Mouse (Mus musculus): ENCODE data around the gene Radil. TPM values are rescaled to one million over a fixed set of nuclear protein-coding genes. Genes with fewer than 3 reads are reported as not detected.

The Radil gene
- total RNA-seq, 2 experiments from 2014 or later: 13.4 to 15.7 TPM

DNA sequence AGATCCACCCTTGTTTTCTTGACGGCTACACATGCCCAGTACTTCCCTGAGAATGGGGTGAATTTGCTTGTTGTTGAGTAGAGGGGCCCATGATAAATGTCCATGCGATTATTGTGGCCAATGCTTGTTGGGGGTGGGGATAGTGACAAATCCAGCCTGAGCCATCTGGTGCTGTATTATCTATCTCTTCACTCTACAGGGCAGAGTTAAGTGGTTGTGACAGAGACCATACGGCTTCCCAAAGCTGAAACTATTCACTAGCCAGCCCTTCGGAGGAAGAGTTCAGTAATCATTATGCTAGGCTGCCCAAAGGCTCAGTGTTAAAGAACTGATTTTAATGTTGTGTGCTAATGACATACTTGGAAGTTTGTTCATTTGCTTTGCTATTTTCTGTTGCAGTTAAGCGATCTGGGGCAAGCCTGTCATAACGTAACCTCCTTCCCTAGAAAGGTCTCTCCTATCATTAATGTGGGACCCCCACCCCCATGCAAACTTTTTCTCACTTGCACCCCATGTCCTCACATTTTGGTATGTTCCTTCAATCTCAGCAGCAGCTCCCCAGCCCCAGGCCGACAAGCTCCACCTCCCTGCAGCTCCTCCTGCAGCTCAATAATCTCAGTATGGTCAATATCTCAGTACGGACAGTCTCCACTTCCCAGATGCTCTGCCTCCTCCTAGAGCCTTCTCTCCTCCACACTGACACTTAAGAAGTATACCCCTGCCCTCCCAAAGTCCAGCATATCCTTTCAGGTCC lies 26.0 kb downstream of the Radil start:
- no peak overlapping the region for H3K27ac ChIP-seq

GRCm38 (mm10) chr5:142521195-142521866 lies 29.6 kb downstream of the Radil start:
- no peak for DNase-seq (ENCODE audit: low spot score in 2 of 2)
- Histone ChIP-seq H3K4me3 (no peak overlapping the region), H3K27ac (no peak overlapping the region)
- no peak for TF ChIP-seq CTCF (conservative IDR thresholded peaks at IDR 0.05)

More for the DNA sequence above, 26.0 kb downstream of the Radil start:
- no peak for DNase-seq (ENCODE audit: low spot score in 2 of 2)
- no peak overlapping the region for H3K4me3 ChIP-seq
- TF ChIP-seq CTCF (conservative IDR thresholded peaks at IDR 0.05): no peak

- DNase-seq (ENCODE audit: low spot score in 2 of 2): no peak
- TF ChIP-seq CTCF (conservative IDR thresholded peaks at IDR 0.05): no peak
- Histone ChIP-seq H3K27ac (no peak overlapping the region), H3K4me3 (no peak overlapping the region)
Measured at GRCm38 (mm10) chr5:142520360-142520759, 30.5 kb downstream of the Radil start.

DNA sequence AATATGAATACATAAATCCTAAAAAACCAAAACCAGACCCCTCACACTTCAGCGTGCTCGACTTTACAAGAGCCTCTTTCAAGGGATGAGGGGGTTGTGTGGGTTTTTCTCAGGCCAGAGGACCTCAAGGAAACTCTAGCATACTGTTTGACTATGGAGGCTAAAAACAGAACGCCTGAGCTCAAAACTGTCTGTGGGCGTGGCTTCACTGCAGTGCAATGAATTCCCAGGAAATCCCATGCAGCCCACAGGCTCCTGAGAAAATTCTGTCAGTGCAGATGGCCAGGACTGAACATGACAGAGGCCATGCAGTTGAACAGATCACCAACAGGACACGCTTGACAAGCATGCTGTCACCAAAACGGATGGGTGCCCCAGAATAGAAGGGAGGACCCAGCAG lies 31.9 kb downstream of the Radil start:
- no peak for TF ChIP-seq CTCF (conservative IDR thresholded peaks at IDR 0.05)
- no peak for DNase-seq (ENCODE audit: low spot score in 2 of 2)

GRCm38 (mm10) chr5:142512112-142512511 lies 38.8 kb downstream of the Radil start:
- TF ChIP-seq CTCF (conservative IDR thresholded peaks at IDR 0.05): no peak
- no peak overlapping the region for H3K4me3 ChIP-seq
- H3K27ac ChIP-seq: no peak overlapping the region
- DNase-seq (ENCODE audit: low spot score in 2 of 2): no peak

More for the DNA sequence above, 31.9 kb downstream of the Radil start:
- Histone ChIP-seq H3K4me3 (no peak overlapping the region), H3K27ac (no peak overlapping the region)

- TF ChIP-seq CTCF (conservative IDR thresholded peaks at IDR 0.05): no peak
- no peak for DNase-seq (ENCODE audit: low spot score in 2 of 2)
- Histone ChIP-seq H3K27ac (no peak overlapping the region), H3K4me3 (no peak overlapping the region)
Measured at GRCm38 (mm10) chr5:142510061-142510414, 40.9 kb downstream of the Radil start.

GRCm38 (mm10) chr5:142509141-142510060 lies 41.5 kb downstream of the Radil start:
- Histone ChIP-seq H3K4me3 (0 out of 2 replicates have a peak overlapping the region, but pooled peaks have one; percentile 3), H3K27ac (0 out of 2 replicates have a peak overlapping the region, but pooled peaks have one; percentile 10)
- no peak for TF ChIP-seq CTCF (conservative IDR thresholded peaks at IDR 0.05)
- no peak for DNase-seq (ENCODE audit: low spot score in 2 of 2)

GRCm38 (mm10) chr5:142505695-142506423 lies 45.0 kb downstream of the Radil start:
- TF ChIP-seq CTCF (conservative IDR thresholded peaks at IDR 0.05): peak; percentile 51
- Histone ChIP-seq H3K27ac (no peak overlapping the region), H3K4me3 (no peak overlapping the region)
- DNase-seq (ENCODE audit: low spot score in 2 of 2): no peak

- Histone ChIP-seq H3K4me3 (no peak overlapping the region), H3K27ac (no peak overlapping the region)
- no peak for TF ChIP-seq CTCF (conservative IDR thresholded peaks at IDR 0.05)
- no peak for DNase-seq (ENCODE audit: low spot score in 2 of 2)
Measured at GRCm38 (mm10) chr5:142504175-142504574, 46.7 kb downstream of the Radil start.

DNA sequence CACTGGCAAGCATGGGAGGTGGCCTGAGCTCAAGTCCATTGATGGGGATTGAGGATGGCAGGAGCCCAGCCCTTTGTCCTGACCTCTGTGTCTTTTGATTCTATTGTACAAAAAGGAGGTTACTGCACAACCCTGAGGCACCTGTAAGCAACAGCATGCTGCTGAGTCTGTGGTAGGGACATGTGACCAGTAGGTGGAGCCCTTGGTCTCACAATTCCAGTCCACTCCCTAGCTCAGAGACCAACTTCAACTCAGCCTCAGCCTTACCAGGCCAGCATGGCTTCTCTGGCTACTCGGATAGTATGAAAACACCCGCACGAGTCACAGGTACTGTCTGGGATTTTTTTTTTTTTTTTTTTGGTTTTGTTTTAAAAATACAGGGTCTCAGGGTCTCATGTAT lies 48.5 kb downstream of the Radil start:
- no peak overlapping the region for H3K27ac ChIP-seq
- TF ChIP-seq CTCF (conservative IDR thresholded peaks at IDR 0.05): peak; percentile 85
- no peak overlapping the region for H3K4me3 ChIP-seq
- peak; percentile 76 to 83 for DNase-seq (ENCODE audit: low spot score in 2 of 2)

DNA sequence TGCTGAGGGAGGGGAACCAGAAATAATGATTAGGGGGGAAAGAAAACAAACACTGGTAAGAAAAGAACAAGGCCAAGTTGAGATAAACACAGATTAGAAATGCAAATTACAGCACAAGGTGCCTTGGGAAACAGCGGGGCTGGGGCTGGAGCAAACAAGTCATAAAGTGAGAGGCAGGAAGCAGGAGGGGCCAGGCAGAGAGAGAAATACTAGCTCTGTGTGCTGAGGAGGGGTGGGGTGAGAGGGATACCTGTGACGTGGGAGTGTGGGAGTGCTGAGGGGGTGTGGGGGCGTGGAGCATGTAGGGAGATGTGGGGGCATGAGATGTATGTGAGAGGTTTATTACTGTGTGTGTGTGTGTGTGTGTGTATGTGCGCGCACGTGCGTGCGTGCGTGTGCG lies 50.0 kb downstream of the Radil start:
- H3K27ac ChIP-seq: no peak overlapping the region
- no peak for DNase-seq (ENCODE audit: low spot score in 2 of 2)
- no peak overlapping the region for H3K4me3 ChIP-seq
- TF ChIP-seq CTCF (conservative IDR thresholded peaks at IDR 0.05): no peak

DNA sequence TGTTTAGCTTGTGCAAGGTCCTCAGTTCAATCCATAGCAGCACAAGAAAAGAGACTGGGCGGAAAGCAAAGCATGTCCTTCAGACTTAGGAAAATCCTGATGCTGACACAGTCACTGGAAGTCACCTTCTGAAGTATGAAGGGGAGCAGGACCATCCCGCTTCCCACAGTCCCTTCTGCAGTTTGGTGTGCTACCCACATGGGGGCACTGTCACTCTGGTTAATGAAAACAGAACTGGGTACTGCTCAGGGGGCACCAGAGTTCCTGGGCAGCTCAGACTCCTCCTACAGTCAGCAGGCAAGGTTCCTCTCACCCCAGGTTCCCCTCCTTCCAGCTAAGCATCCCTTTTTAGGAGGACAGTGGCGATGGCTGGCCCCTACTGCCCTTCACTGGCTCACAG lies 51.9 kb downstream of the Radil start:
- peak; percentile 89 for TF ChIP-seq CTCF (conservative IDR thresholded peaks at IDR 0.05)
- Histone ChIP-seq H3K4me3 (no peak overlapping the region), H3K27ac (no peak overlapping the region)
- peak in 1 of 2 experiments; percentile 71 for DNase-seq (ENCODE audit: low spot score in 2 of 2)

Measured in layer of hippocampus, adult 2 months (tissue).